Mouse (Mus musculus) stomach, embryonic 14.5 days (tissue): Measurements from ENCODE around the gene Ppp2r1b. TPM values are rescaled to one million over a fixed set of nuclear protein-coding genes. Genes with fewer than 3 reads are reported as not detected.

Experiments used
- polyA plus RNA-seq: library from polyadenylated mRNA; unstranded; fragments of >200 nt; fragmentation: Nextera tagmentation; extraction: Ambion mirVana; gene quantifications from 2 replicates; pipeline ENCODE4 v1.2.1, GENCODE M21; 2014

Gene Ppp2r1b
- polyA plus RNA-seq, 1 experiment from 2014 or later, result 73.1 TPM

Other genes starting within 250 kb of the Ppp2r1b start
- 295 and 307 TPM in 2 replicates for gene Sdhd, start 241.5 kb upstream of the Ppp2r1b start, polyA plus RNA-seq
- gene Timm8b, start 241.4 kb upstream of the Ppp2r1b start, polyA plus RNA-seq, result 272 and 288 TPM in 2 replicates
- gene Pih1d2, start 228.0 kb upstream of the Ppp2r1b start, polyA plus RNA-seq, result 4.7 and 5.4 TPM in 2 replicates
- gene Nkapd1, start 227.8 kb upstream of the Ppp2r1b start, polyA plus RNA-seq, result 26.2 and 29.5 TPM in 2 replicates
- 47.9 and 51.5 TPM in 2 replicates for gene Dlat, start 185.5 kb upstream of the Ppp2r1b start, polyA plus RNA-seq
- 11.4 and 12.7 TPM in 2 replicates for gene Dixdc1, start 105.8 kb upstream of the Ppp2r1b start, polyA plus RNA-seq
- 12.3 and 13.0 TPM in 2 replicates for gene 2310030G06Rik, start 98.8 kb upstream of the Ppp2r1b start, polyA plus RNA-seq
- 43.7 and 47.9 TPM in 2 replicates for gene Cryab, start 94.0 kb upstream of the Ppp2r1b start, polyA plus RNA-seq
- gene Hspb2, start 92.9 kb upstream of the Ppp2r1b start, polyA plus RNA-seq, result 1.5 and 3.2 TPM in 2 replicates
- gene Fdxacb1, start 77.1 kb upstream of the Ppp2r1b start, polyA plus RNA-seq, result 13.7 and 14.0 TPM in 2 replicates
- gene Alg9, start 70.3 kb upstream of the Ppp2r1b start, polyA plus RNA-seq, result 38.9 and 46.1 TPM in 2 replicates
- 34.4 and 37.8 TPM in 2 replicates for gene 1110032A03Rik, start 69.8 kb upstream of the Ppp2r1b start, polyA plus RNA-seq
- gene Sik2, start 163.8 kb downstream of the Ppp2r1b start, polyA plus RNA-seq, result 24.2 and 27.2 TPM in 2 replicates
- not detected in 2 replicates for gene Btg4, start 215.6 kb downstream of the Ppp2r1b start, polyA plus RNA-seq
- 6.2 and 6.3 TPM in 2 replicates for gene Layn, start 231.8 kb downstream of the Ppp2r1b start, polyA plus RNA-seq